Mouse (Mus musculus) kidney, postnatal 0 days (tissue): ENCODE measurements around the gene Dennd2c. TPM values are rescaled to one million over a fixed set of nuclear protein-coding genes. Genes with fewer than 3 reads are reported as not detected.

Experiments
- ATAC-seq: fragments of 200-750 bp; cut with Nextera tagmentation; replicated peaks from 2 replicates; pipeline ENCODE4 v1.8.0; 2017; ENCODE audit warnings: low read depth, moderate number of reproducible peaks, moderate TSS enrichment, moderate library complexity; ENCODE audit not compliant: low FRiP score
- DNase-seq: peaks from one replicate; pipeline ENCODE4 v3.0.0-alpha.2; 2016; ENCODE audit warnings: low spot score
- H3K27ac ChIP-seq: fragments of 300-500 bp; sonication (generic); 2 replicates; pipeline ENCODE4 v1.5.1; 2014; ENCODE audit warnings: mild to moderate bottlenecking
- H3K27me3 ChIP-seq: fragments of 300-500 bp; sonication (generic); 2 replicates; pipeline ENCODE4 v1.6.1; 2014; ENCODE audit warnings: low read length, mixed read lengths; ENCODE audit not compliant: insufficient read depth
- H3K36me3 ChIP-seq: fragments of 300-500 bp; sonication (generic); 2 replicates; pipeline ENCODE4 v1.6.1; 2014; ENCODE audit warnings: low read length, mixed read lengths; ENCODE audit not compliant: insufficient read depth
- H3K4me1 ChIP-seq: fragments of 300-500 bp; sonication (generic); replicated peaks from 2 replicates; pipeline ENCODE4 v1.6.1; 2014; ENCODE audit warnings: antibody characterized with exemption, low read length, mixed read lengths; ENCODE audit not compliant: insufficient read depth
- H3K4me2 ChIP-seq: fragments of 300-500 bp; sonication (generic); 2 replicates; pipeline ENCODE4 v1.6.1; 2014; ENCODE audit warnings: mild to moderate bottlenecking, low read length, moderate library complexity, mixed read lengths
- H3K4me3 ChIP-seq: fragments of 300-500 bp; sonication (generic); replicated peaks from 2 replicates; pipeline ENCODE4 v1.5.1; 2014; ENCODE audit warnings: low read depth, low read length
- H3K9ac ChIP-seq: fragments of 300-500 bp; sonication (generic); 2 replicates; pipeline ENCODE4 v1.6.1; 2014; ENCODE audit warnings: low read depth, low read length
- H3K9me3 ChIP-seq: fragments of 300-500 bp; sonication (generic); replicated peaks from 2 replicates; pipeline ENCODE4 v1.6.1; 2016; ENCODE audit warnings: low read length, inconsistent platforms, mixed read lengths
- CTCF ChIP-seq: IDR thresholded peaks from 2 replicates; pipeline ENCODE4 v1.5.1; 2016; ENCODE audit warnings: antibody characterized with exemption, low read depth, mild to moderate bottlenecking, moderate library complexity
- WGBS: fragments of 180-500 bp; shearing (Covaris S2); extraction: QIAGEN DNeasy Blood & Tissue Kit; methylation state at CpG from one replicate; pipeline ENCODE4 v1.1.7; 2014; 5-methylcytosine and 5-hydroxymethylcytosine counted together
- polyA plus RNA-seq: library from polyadenylated mRNA; unstranded; fragments of >200 nt; fragmentation: Nextera tagmentation; extraction: Ambion mirVana; gene quantifications from 2 replicates; pipeline ENCODE4 v1.2.1, GENCODE M21; 2015

Dennd2c gene
- polyA plus RNA-seq, 1 experiment from 2014 or later, result 2.3 TPM

DNA sequence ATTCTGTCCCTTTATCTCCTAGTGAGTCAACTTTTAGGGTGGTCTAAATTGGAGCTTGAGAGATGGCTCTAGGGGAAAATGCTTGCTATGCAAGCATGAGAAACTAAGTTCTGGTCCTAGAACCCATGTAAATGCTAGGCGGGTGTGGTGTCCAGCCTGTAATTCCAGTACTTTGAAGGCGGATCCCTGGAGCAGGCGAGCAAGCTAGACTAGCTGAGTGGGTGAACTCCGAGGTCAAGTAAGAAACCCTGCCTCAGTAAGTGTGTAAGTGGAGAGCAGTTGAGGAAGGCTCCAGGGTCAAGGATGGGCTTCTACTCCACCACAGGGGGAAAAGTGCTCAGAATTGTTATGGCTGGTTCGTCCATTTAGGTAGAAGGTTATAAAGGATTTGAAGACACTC lies 25.3 kb downstream of the Dennd2c start:
- no peaks in the 10 kb centered on the region for H3K27me3 ChIP-seq
- no peak for TF ChIP-seq CTCF
- WGBS, result 73% methylated on average over 5 of the region's 5 CpGs
- H3K4me2 ChIP-seq, result no peak overlapping the region
- H3K36me3 ChIP-seq, result no peaks in the 10 kb centered on the region
- H3K9ac ChIP-seq, result no peak overlapping the region
- ATAC-seq, result no peak
- no peak overlapping the region for H3K27ac ChIP-seq
- no peak overlapping the region for H3K4me3 ChIP-seq
- peaks cover 7% of the 10 kb centered on the region; the same call in 1 of the 2 replicates for H3K4me1 ChIP-seq
- DNase-seq, result no peak
- no peaks in the 10 kb centered on the region for H3K9me3 ChIP-seq

GRCm38 (mm10) chr3:103128251-103128650 lies 25.8 kb downstream of the Dennd2c start:
- no peak for DNase-seq
- ATAC-seq, result no peak
- H3K4me2 ChIP-seq, result no peak overlapping the region

DNA sequence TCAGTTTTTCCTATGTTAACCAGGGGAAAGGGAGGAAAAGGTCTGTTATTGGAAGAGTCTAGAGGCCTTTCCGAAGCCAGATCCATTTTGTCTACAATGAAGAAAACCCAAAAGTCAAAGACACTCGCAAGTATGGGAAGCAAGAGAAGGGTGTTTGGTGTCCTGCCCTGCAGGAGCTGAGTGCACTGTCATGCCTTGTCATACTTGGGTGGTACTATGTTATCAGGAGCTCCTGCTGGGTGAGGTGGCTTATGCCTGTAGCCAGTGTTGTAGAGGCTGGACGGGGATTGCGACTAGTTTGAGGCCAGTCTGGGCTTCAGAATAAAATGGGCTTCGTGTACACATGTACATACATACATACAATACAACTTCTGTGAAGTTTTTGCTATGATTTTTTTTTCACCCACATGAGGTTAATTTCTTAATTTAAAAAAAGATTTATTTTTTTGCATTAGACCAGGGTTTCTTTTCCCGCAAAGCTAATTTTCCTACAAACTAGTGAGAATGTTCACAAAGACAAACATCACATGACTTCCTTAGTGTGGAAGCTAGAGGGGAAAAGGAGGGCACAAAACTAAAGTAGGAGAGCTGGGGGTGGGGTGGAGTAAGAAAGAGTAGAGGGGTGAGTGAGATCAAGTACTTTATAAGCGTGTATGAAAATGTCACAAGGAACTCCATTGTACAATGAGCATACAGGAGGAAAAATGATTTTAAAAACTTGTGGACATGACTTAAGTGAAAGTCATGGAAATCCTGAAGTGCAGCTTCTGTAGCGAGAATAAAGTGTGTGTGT lies 27.2 kb downstream of the Dennd2c start:
- DNase-seq, result peak; percentile 50
- peaks cover 7% of the 10 kb centered on the region; the same call in 1 of the 2 replicates for H3K4me1 ChIP-seq
- no peak for TF ChIP-seq CTCF
- no peak for ATAC-seq
- H3K36me3 ChIP-seq, result no peaks in the 10 kb centered on the region
- H3K27me3 ChIP-seq, result no peaks in the 10 kb centered on the region
- H3K4me2 ChIP-seq, result no peak overlapping the region
- H3K9ac ChIP-seq, result no peak overlapping the region
- H3K27ac ChIP-seq, result no peak overlapping the region
- 68% methylated on average over 8 of the region's 8 CpGs for WGBS
- H3K9me3 ChIP-seq, result no peaks in the 10 kb centered on the region
- H3K4me3 ChIP-seq, result no peak overlapping the region

More at GRCm38 (mm10) chr3:103128251-103128650, 25.8 kb downstream of the Dennd2c start:
- TF ChIP-seq CTCF, result no peak
- H3K4me3 ChIP-seq, result no peak overlapping the region
- no peak overlapping the region for H3K27ac ChIP-seq
- no peaks in the 10 kb centered on the region for H3K27me3 ChIP-seq
- H3K9ac ChIP-seq, result no peak overlapping the region
- H3K4me1 ChIP-seq, result peaks cover 7% of the 10 kb centered on the region; the same call in 1 of the 2 replicates
- 31% methylated on average over 4 of the region's 4 CpGs for WGBS
- H3K36me3 ChIP-seq, result no peaks in the 10 kb centered on the region
- H3K9me3 ChIP-seq, result no peaks in the 10 kb centered on the region

GRCm38 (mm10) chr3:103130236-103130751 lies 27.9 kb downstream of the Dennd2c start:
- 13% methylated on average over 6 of the region's 6 CpGs for WGBS
- Histone ChIP-seq H3K4me3 (no peak overlapping the region), H3K9ac (no peak overlapping the region), H3K9me3 (no peaks in the 10 kb centered on the region), H3K4me1 (peaks cover 7% of the 10 kb centered on the region; the same call in 1 of the 2 replicates), H3K27me3 (no peaks in the 10 kb centered on the region), H3K36me3 (no peaks in the 10 kb centered on the region), H3K4me2 (0 out of 2 replicates have a peak overlapping the region, but pooled peaks have one; percentile 13), H3K27ac (no peak overlapping the region)
- peak; percentile 87 for DNase-seq
- no peak for TF ChIP-seq CTCF
- ATAC-seq, result peak; percentile 33; the same call in 1 of the 2 replicates

DNA sequence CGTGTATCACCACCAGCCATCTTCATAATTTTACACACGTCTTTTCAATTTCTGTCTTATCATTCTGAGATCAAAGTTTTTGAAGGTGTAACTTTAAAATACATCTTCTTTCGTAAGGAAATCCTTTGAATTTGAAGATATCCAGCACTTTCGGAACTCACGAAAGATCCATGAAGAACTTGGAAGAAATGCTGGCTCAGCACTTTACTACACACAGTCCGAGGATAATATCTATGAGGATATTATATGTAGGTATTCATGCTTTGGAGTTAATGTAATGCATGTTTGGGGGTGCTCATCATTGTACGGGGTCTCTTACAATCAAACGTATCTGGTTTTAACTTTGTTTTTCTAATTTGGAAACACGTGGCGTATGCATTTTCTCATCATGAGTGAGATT lies 30.7 kb downstream of the Dennd2c start:
- no peaks in the 10 kb centered on the region for H3K36me3 ChIP-seq
- DNase-seq, result no peak
- ATAC-seq, result no peak
- WGBS, result 94% methylated on average over 10 of the region's 10 CpGs
- no peak overlapping the region for H3K9ac ChIP-seq
- H3K4me2 ChIP-seq, result no peak overlapping the region
- H3K27me3 ChIP-seq, result no peaks in the 10 kb centered on the region
- no peak overlapping the region for H3K4me3 ChIP-seq
- H3K4me1 ChIP-seq, result peaks cover 7% of the 10 kb centered on the region; the same call in 1 of the 2 replicates
- H3K9me3 ChIP-seq, result no peaks in the 10 kb centered on the region
- no peak overlapping the region for H3K27ac ChIP-seq
- no peak for TF ChIP-seq CTCF

- no peak for DNase-seq
Observed at GRCm38 (mm10) chr3:103136414-103137077, 34.1 kb downstream of the Dennd2c start.

More at GRCm38 (mm10) chr3:103136414-103137077, 34.1 kb downstream of the Dennd2c start:
- H3K9ac ChIP-seq, result no peak overlapping the region
- H3K4me3 ChIP-seq, result no peak overlapping the region
- 75% methylated on average over 4 of the region's 4 CpGs for WGBS
- H3K27ac ChIP-seq, result no peak overlapping the region
- no peak overlapping the region for H3K4me2 ChIP-seq
- no peak for ATAC-seq
- TF ChIP-seq CTCF, result no peak
- no peaks in the 10 kb centered on the region for H3K27me3 ChIP-seq
- H3K36me3 ChIP-seq, result no peaks in the 10 kb centered on the region
- no peaks in the 10 kb centered on the region for H3K9me3 ChIP-seq
- H3K4me1 ChIP-seq, result no peaks in the 10 kb centered on the region; the same call in 1 of the 2 replicates
